Mouse (Mus musculus) retina, adult 2 months (tissue): ENCODE measurements around the gene Gjb1.
A peak's percentile ranks its signal among the peaks of the same experiment; 100 is the strongest.
"Not testable (repeated sequence)": the region's sequence is repeated elsewhere in the genome, so short reads cannot be mapped to it uniquely, and the experiment has no call there.

ENCODE experiments used
- DNase-seq: peaks from one replicate; pipeline ENCODE4 v3.0.0-alpha.2; 2012; ENCODE audit warnings: low read depth, low spot score

Gene Gjb1

GRCm38 (mm10) chrX:101376190-101376968 is at the start of gene Gjb1:
Gene Gjb1 (plus strand): TSS chrX:101376378.
- DNase-seq = no peak

GRCm38 (mm10) chrX:101329372-101330028 is 46.7 kb upstream of the Gjb1 start:
- DNase-seq = peak; percentile 45

GRCm38 (mm10) chrX:101332031-101332374 is 44.2 kb upstream of the Gjb1 start:
- DNase-seq = no peak

GRCm38 (mm10) chrX:101332375-101333211 is 43.6 kb upstream of the Gjb1 start:
- peak; percentile 84 for DNase-seq

- DNase-seq = no peak
Observed at GRCm38 (mm10) chrX:101334606-101335005, 41.6 kb upstream of the Gjb1 start.

- DNase-seq = no peak
Observed at GRCm38 (mm10) chrX:101338666-101339065, 37.5 kb upstream of the Gjb1 start.

GRCm38 (mm10) chrX:101342837-101343236 is 33.3 kb upstream of the Gjb1 start:
- not testable (repeated sequence) for DNase-seq

GRCm38 (mm10) chrX:101345456-101345855 is 30.7 kb upstream of the Gjb1 start:
- no peak for DNase-seq

- DNase-seq = no peak
Observed at GRCm38 (mm10) chrX:101346475-101346874, 29.7 kb upstream of the Gjb1 start.

- no peak for DNase-seq
Observed at GRCm38 (mm10) chrX:101351188-101351587, 25.0 kb upstream of the Gjb1 start.

GRCm38 (mm10) chrX:101358902-101359301 is 17.3 kb upstream of the Gjb1 start:
- not testable (repeated sequence) for DNase-seq

GRCm38 (mm10) chrX:101369001-101369400 is 7.2 kb upstream of the Gjb1 start:
- no peak for DNase-seq

GRCm38 (mm10) chrX:101370573-101370972 is 5.6 kb upstream of the Gjb1 start:
- no peak for DNase-seq

GRCm38 (mm10) chrX:101372946-101373345 is 3.2 kb upstream of the Gjb1 start:
- no peak for DNase-seq

- DNase-seq = no peak
Observed at GRCm38 (mm10) chrX:101377076-101377475, 898 bp downstream of the Gjb1 start.

GRCm38 (mm10) chrX:101379744-101380143 is 3.6 kb downstream of the Gjb1 start:
- DNase-seq = no peak

GRCm38 (mm10) chrX:101383455-101383854 is 7.3 kb downstream of the Gjb1 start:
- no peak for DNase-seq

- DNase-seq = no peak
Observed at GRCm38 (mm10) chrX:101384439-101385137, 8.4 kb downstream of the Gjb1 start.

GRCm38 (mm10) chrX:101386222-101386621 is 10.0 kb downstream of the Gjb1 start:
- no peak for DNase-seq

- no peak for DNase-seq
Observed at GRCm38 (mm10) chrX:101388866-101389537, 12.8 kb downstream of the Gjb1 start.

GRCm38 (mm10) chrX:101394341-101394740 is 18.2 kb downstream of the Gjb1 start:
- no peak for DNase-seq
